Mouse (Mus musculus) hindbrain, embryonic 13.5 days (tissue): Measurements from ENCODE around the gene Sox30. TPM values are rescaled to one million over a fixed set of nuclear protein-coding genes. Genes with fewer than 3 reads are reported as not detected.
A peak's percentile ranks its signal among the peaks of the same experiment; 100 is the strongest.

Experiments used
- ATAC-seq: fragments of 200-750 bp; cut with Nextera tagmentation; 2 replicates; pipeline ENCODE4 v1.8.0; 2017; ENCODE audit warnings: moderate TSS enrichment; ENCODE audit not compliant: low FRiP score
- H3K27ac ChIP-seq: fragments of 300-500 bp; sonication (generic); 2 replicates; pipeline ENCODE4 v1.5.1; 2015; ENCODE audit warnings: inconsistent platforms, mild to moderate bottlenecking, moderate library complexity
- H3K27me3 ChIP-seq: fragments of 300-500 bp; sonication (generic); 2 replicates; pipeline ENCODE4 v1.6.1; 2015; ENCODE audit warnings: mild to moderate bottlenecking, inconsistent platforms
- H3K36me3 ChIP-seq: fragments of 300-500 bp; sonication (generic); 2 replicates; pipeline ENCODE4 v1.6.1; 2015; ENCODE audit warnings: mild to moderate bottlenecking, inconsistent platforms
- H3K4me1 ChIP-seq: fragments of 300-500 bp; sonication (generic); replicated peaks from 2 replicates; pipeline ENCODE4 v1.6.1; 2015; ENCODE audit warnings: inconsistent platforms
- H3K4me2 ChIP-seq: fragments of 300-500 bp; sonication (generic); 2 replicates; pipeline ENCODE4 v1.6.1; 2015; ENCODE audit warnings: inconsistent platforms, mild to moderate bottlenecking, moderate library complexity
- H3K4me3 ChIP-seq: fragments of 300-500 bp; sonication (generic); 2 replicates; pipeline ENCODE4 v1.5.1; 2015; ENCODE audit warnings: mild to moderate bottlenecking, inconsistent platforms
- H3K9ac ChIP-seq: fragments of 300-500 bp; sonication (generic); 2 replicates; pipeline ENCODE4 v1.6.1; 2015; ENCODE audit warnings: mild to moderate bottlenecking, inconsistent platforms
- H3K9me3 ChIP-seq: fragments of 300-500 bp; sonication (generic); 2 replicates; pipeline ENCODE4 v1.6.1; 2016; ENCODE audit warnings: inconsistent platforms
- WGBS: fragments of 180-500 bp; shearing (Covaris S2); methylation state at CpG from one replicate; pipeline ENCODE4 v1.1.7; 2015; 5-methylcytosine and 5-hydroxymethylcytosine counted together
- polyA plus RNA-seq: library from polyadenylated mRNA; unstranded; fragments of >200 nt; fragmentation: Nextera tagmentation; extraction: Ambion mirVana; gene quantifications from 2 replicates; pipeline ENCODE4 v1.2.1, GENCODE M21; 2015

Sox30 gene
- 0.10 and 0.17 TPM in 2 replicates for polyA plus RNA-seq

DNA sequence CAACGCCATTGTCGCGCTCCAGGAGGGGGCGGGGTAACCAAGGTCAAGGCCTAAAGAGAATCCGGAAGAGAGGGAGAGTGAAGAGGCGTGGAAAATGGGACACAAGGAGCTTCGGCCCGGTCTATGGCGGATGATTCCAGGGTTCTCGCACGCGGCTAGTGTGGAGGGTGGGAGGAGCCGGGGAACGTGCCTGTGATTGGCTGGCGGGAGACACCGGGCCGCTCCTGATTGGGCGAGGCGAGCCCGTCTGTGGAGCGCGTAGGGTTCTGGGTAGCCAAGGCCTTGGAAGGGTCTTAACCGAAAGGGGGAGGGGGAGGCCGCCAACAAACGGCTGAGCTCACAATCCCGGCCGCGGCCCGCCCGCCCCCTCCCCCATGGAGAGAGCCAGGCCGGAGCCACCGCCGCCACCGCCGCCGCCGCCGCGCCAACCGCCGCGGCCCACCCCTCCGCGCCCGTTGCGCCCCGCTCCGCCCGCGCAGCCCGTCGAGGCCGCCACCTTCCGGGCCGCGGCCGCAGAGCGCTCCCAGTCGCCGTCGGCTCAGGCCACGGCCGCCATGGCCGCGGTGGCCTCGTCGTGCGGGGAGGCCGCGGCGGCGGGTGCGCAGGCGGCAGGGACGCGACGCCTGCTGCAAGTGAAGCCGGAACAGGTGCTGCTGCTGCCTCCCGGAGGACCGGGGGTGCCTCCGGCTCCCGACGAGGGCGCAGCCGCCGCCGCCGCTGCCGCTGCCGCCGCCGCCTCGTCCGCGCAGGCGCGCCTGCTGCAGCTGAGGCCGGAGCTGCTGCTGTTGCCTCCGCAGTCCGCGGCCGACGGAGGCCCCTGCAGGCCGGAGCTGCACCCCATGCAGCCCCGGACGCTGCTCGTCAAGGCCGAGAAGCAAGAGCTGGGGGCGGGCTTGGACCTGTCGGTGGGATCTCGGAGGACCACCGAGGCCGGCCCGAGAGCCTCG is at the start of gene Sox30:
TSS of gene Sox30 (plus strand) at position 365 of the 947 bp plus-strand sequence.
- Histone ChIP-seq H3K4me2 (peak within 1 kb of the TSS; percentile 64), H3K9me3 (0 out of 2 replicates have a peak, but pooled peaks cover 4% of the 10 kb centered on the region), H3K9ac (peak within 1 kb of the TSS; percentile 80), H3K27ac (peak within 1 kb of the TSS; percentile 69), H3K4me3 (peak within 1 kb of the TSS; percentile 53), H3K4me1 (peaks cover 10% of the 10 kb centered on the region), H3K27me3 (no peaks in the 10 kb centered on the region), H3K36me3 (no peaks in the 10 kb centered on the region)
- WGBS: 9% methylated on average over 73 of the region's 115 CpGs
- peak; percentile 98 for ATAC-seq

DNA sequence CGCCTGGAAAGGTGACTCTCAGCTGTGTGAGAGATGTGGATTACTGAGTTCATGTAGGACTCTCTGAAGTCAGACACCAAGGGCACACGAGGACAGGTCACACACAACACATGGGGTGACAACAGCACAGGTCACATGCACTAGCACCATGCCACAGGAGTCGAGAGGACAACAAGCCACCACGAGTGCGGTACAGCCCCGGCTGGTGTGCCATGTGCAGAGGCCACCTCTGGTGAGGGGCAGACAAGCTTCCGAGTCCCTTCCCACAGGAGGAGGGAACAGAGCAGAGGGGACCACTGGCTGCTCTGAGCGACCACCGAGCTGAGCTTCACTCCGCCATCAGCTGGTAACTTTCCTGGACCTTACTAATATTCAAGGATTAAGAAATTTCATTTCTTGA is 47.3 kb upstream of the Sox30 start:
- H3K36me3 ChIP-seq: peaks cover 82% of the 10 kb centered on the region
- H3K4me3 ChIP-seq: no peak overlapping the region
- no peak overlapping the region for H3K9ac ChIP-seq
- no peak overlapping the region for H3K27ac ChIP-seq
- 93% methylated on average over 10 of the region's 10 CpGs for WGBS
- no peak for ATAC-seq
- H3K27me3 ChIP-seq: no peaks in the 10 kb centered on the region
- no peaks in the 10 kb centered on the region for H3K9me3 ChIP-seq
- no peak overlapping the region for H3K4me2 ChIP-seq
- H3K4me1 ChIP-seq: no peaks in the 10 kb centered on the region

DNA sequence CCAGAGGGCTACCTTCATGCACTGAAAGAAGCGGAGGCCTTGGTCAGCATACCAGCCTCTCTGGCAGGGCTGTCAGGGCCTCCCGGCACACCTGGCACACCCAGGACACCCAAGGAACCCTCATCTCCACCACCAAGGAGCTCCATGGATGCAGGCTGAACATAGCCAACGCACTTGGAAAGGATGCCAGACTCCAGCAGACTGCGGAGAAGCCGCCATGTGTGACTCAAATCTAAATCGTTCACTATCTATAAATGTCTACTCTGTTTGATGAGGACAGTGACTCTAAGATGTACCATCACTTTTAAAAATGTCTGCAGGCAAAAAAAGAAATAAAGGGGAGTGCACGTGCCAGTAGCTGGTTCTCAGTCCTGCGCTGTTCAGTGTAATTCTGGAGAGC is 42.6 kb upstream of the Sox30 start:
- Histone ChIP-seq H3K27me3 (no peaks in the 10 kb centered on the region), H3K36me3 (peaks cover 59% of the 10 kb centered on the region), H3K9me3 (no peaks in the 10 kb centered on the region), H3K4me2 (no peak overlapping the region), H3K4me1 (peaks cover 19% of the 10 kb centered on the region), H3K4me3 (no peak overlapping the region), H3K27ac (no peak overlapping the region), H3K9ac (no peak overlapping the region)
- ATAC-seq: no peak
- WGBS: 97% methylated on average over 8 of the region's 8 CpGs

DNA sequence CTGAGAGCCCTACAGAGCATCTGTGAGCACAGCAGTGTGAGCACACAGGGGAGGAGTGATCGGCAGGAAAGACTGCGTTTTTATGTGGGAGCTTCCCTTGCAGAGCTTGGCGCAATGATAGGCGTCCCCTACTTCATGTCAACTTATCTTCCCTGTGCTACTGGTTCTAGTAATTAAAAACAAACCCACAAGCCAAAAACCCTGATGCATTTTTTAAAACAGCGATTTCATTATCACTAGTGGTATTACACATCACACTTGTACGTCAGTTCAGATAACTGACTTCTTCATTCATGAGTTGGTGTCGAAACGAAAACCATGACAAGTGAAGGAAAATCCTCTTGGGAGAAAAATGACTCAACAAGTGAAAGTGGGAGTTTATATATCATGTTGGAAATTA is 41.2 kb upstream of the Sox30 start:
- H3K27ac ChIP-seq: no peak overlapping the region
- peaks cover 45% of the 10 kb centered on the region for H3K36me3 ChIP-seq
- ATAC-seq: no peak
- H3K27me3 ChIP-seq: no peaks in the 10 kb centered on the region
- no peak overlapping the region for H3K4me3 ChIP-seq
- no peaks in the 10 kb centered on the region for H3K9me3 ChIP-seq
- H3K9ac ChIP-seq: no peak overlapping the region
- WGBS: 89% methylated on average over 8 of the region's 8 CpGs
- no peak overlapping the region for H3K4me2 ChIP-seq
- H3K4me1 ChIP-seq: peaks cover 33% of the 10 kb centered on the region

DNA sequence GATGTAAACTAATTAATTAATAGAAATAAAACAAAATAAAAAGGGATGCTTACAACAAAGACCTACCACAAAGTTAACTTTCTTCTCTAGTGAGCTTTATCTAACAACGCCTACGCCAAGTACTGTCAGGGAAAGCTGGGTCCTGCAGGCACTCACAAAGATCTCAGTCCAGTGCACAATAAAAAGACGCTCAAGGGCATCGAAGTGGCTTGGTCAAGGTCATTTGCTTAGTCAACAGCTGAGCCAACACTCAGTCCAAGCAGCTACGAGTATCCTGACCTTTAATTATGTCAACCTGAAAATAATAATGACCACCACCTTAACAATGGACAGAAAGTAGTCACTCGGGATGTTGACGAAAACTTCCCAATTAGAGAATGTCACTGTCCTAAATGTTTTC is 37.8 kb upstream of the Sox30 start:
- ATAC-seq: no peak

DNA sequence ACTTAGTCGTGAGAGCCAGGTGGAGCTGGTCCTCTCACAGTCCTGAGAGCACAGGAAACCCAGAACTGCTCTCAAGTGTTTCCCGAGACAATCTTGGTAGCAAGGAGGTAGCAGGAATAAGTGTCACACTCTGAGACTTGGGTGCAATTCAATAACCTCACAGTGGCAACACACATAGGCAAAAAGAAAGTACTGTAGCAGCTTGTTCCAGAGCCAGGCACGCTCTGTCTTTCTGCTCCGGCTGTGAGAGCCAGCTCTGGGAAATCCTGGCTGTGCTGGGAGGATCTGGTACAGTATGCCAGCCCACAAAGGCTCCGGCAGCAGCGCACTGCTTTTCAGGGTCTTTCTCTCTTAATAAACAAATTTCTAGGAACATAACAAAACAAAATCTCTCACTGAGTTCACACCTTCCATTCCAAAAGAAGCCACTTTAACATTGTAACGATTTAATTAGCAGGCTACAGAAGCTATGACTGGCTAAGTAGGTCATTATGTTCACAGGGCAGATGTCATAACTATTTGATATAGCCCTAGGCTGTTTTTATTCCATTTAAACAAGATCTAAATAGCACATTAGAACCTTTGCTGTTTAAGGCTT is 36.9 kb upstream of the Sox30 start:
- 63% methylated on average over 7 of the region's 7 CpGs for WGBS
- Histone ChIP-seq H3K27ac (peak overlapping the region; percentile 40; the same call in 1 of the 2 replicates), H3K4me3 (peak overlapping the region; percentile 91), H3K9me3 (no peaks in the 10 kb centered on the region), H3K9ac (peak overlapping the region; percentile 94), H3K36me3 (peaks cover 12% of the 10 kb centered on the region; the same call in 1 of the 2 replicates), H3K4me2 (peak overlapping the region; percentile 75), H3K4me1 (peaks cover 33% of the 10 kb centered on the region), H3K27me3 (no peaks in the 10 kb centered on the region)
- ATAC-seq: no peak

More for the DNA sequence above, 37.8 kb upstream of the Sox30 start:
- Histone ChIP-seq H3K4me3 (no peak overlapping the region), H3K36me3 (peaks cover 13% of the 10 kb centered on the region), H3K27ac (no peak overlapping the region), H3K9me3 (no peaks in the 10 kb centered on the region), H3K4me1 (peaks cover 33% of the 10 kb centered on the region), H3K4me2 (no peak overlapping the region), H3K27me3 (no peaks in the 10 kb centered on the region), H3K9ac (no peak overlapping the region)
- 89% methylated on average over 7 of the region's 7 CpGs for WGBS

DNA sequence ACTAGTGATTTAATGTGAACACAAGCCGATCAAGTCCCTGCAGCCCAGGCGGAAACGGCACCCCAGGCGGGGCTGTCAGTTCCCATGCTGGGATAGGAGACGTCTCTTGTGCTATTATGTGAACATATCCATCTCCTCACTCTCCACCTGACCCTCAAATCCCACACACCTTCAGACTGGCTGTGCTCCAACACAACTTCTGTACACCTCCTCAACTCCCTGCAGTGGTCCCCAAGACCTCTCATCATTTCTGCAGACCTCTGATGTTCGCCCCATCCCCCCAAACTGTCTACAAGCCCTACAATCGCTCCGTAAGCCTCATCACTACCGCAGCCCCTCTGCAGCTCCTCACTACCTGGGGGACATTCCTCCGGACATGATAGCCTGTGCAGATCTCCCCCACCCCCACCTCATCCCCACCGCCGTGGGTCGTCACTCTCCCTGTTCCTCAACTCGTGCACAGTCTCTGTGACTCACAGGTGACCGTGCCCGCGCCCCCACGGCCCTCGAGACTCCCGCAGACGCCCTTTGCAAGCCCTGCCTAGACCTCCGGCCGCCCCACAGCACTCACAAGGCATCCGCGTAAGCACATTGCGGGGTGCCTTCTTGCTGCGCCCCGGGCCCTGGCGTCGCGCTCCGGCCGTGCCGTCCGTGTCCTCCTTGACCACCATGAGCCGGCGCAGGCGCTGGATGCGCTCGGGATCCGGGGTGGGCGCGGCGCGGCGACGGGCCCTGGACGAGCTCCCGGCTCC is 36.0 kb upstream of the Sox30 start:
- H3K27ac ChIP-seq: peak overlapping the region; percentile 83
- H3K36me3 ChIP-seq: peaks cover 16% of the 10 kb centered on the region
- peak overlapping the region; percentile 91 for H3K4me3 ChIP-seq
- ATAC-seq: peak; percentile 18
- no peaks in the 10 kb centered on the region for H3K27me3 ChIP-seq
- peaks cover 33% of the 10 kb centered on the region for H3K4me1 ChIP-seq
- H3K9me3 ChIP-seq: no peaks in the 10 kb centered on the region
- H3K4me2 ChIP-seq: peak overlapping the region; percentile 75
- H3K9ac ChIP-seq: peak overlapping the region; percentile 94
- under 1% methylated on average over 49 of the region's 49 CpGs for WGBS

DNA sequence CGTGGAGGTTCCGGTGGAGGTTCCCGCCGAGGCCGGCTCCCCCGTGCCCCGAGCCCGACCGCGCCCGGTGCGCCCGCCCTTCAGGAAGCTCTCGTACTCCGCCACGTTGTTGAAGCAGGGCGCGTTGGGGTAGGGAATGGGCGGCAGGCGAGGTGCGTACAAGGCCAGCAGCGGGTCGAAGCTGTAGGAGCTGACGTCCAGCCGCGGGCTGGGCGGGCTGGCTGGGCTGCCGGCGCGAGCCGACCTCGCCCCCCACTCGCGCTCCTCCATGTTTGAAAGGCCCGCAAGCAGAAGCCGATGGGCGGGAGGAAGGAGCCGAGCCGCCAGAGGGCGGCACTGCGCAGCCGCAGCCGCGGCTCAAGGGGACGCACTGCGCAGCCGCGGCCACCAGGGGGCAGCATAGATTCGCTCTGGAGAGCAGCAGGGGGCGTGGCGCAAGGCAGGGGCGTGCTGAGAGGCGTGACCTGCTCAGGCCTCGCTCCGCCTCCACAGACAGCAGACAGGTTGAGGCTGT is 35.4 kb upstream of the Sox30 start, which contains the start of gene Lsm11:
TSS of gene Lsm11 (minus strand) at position 293 of the 514 bp plus-strand sequence.
- peak within 1 kb of the TSS; percentile 83 for H3K27ac ChIP-seq
- peaks cover 18% of the 10 kb centered on the region for H3K36me3 ChIP-seq
- H3K9me3 ChIP-seq: no peaks in the 10 kb centered on the region
- peak within 1 kb of the TSS; percentile 91 for H3K4me3 ChIP-seq
- H3K4me1 ChIP-seq: peaks cover 33% of the 10 kb centered on the region
- no peaks in the 10 kb centered on the region for H3K27me3 ChIP-seq
- peak; percentile 87 for ATAC-seq
- under 1% methylated on average over 55 of the region's 55 CpGs for WGBS
- peak within 1 kb of the TSS; percentile 75 for H3K4me2 ChIP-seq
- H3K9ac ChIP-seq: peak within 1 kb of the TSS; percentile 94

DNA sequence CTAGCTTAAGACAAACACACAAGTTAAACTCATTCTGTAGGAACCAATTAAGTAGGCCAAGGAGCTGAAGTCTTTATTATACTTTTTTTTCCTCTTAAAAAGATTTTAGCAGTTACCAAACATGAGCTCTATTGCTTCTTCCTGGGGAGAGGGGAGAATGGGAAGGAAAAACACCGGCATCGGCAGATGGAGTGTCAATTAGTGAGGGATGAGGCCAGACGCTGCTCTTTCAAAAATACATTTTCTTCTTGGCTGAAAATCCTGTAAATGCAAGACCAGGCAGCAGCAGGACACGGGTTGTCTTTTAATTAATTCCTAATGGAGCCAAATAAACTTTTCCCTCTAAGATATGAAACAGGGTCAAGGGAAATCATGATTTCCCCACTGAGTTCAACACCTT is 33.3 kb upstream of the Sox30 start:
- no peak for ATAC-seq
- 90% methylated on average over 4 of the region's 4 CpGs for WGBS
- Histone ChIP-seq H3K4me1 (peaks cover 20% of the 10 kb centered on the region), H3K27ac (no peak overlapping the region), H3K4me2 (no peak overlapping the region), H3K9ac (no peak overlapping the region), H3K9me3 (no peaks in the 10 kb centered on the region), H3K36me3 (peaks cover 29% of the 10 kb centered on the region), H3K4me3 (no peak overlapping the region), H3K27me3 (no peaks in the 10 kb centered on the region)

DNA sequence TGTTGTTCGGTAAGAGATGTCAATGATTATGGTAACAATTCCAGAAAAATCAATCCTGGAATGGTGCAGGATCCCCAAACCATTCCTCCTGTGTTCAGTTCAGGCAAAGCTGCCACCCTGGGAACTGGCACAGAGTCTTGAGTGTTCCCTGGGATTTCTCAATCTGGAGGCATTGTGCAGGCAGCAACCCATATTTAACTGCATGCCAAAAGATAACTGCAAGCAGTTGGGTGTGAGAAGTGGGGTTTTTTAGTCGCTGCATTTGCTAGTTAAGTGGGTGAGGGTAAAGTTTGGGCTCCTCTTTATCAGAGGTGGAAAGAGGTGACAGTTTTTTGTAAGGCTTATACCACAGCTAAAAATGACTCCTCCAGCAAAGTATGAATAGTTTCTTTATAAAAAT is 32.6 kb upstream of the Sox30 start:
- Histone ChIP-seq H3K27me3 (no peaks in the 10 kb centered on the region), H3K36me3 (peaks cover 34% of the 10 kb centered on the region), H3K4me2 (no peak overlapping the region), H3K9me3 (no peaks in the 10 kb centered on the region), H3K27ac (no peak overlapping the region), H3K4me3 (no peak overlapping the region), H3K4me1 (peaks cover 14% of the 10 kb centered on the region), H3K9ac (no peak overlapping the region)
- WGBS: 87% methylated on average over 2 of the region's 2 CpGs
- no peak for ATAC-seq

DNA sequence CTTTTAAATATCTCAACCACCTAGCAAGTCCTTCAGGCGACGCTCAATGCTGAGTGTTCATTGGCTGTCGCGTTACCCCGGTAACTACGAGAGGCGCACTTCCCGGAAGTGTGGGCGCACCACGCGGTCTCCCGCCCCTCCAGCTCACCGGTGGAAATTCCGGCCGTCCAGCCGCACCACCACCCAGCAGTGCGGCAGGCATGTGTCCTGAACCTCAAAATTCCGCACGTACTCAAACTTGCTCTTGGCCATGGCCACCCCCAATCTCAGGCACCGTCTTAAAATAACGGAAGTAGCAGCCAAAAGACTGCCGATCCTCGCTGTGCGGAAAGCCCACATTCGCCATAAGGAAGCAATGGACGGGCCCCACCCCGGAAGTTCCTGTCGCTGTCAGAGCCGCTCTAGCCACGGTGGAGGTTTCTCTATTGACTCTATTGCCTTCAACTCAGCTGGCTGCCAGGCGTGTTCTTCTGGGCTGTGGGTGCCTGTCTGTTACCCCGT is 24.9 kb upstream of the Sox30 start, which contains the start of gene Thg1l:
TSS of gene Thg1l (minus strand) at position 368 of the 501 bp plus-strand sequence.
- H3K4me2 ChIP-seq: peak within 1 kb of the TSS; percentile 56
- under 1% methylated on average over 32 of the region's 32 CpGs for WGBS
- peak within 1 kb of the TSS; percentile 65 for H3K9ac ChIP-seq
- H3K36me3 ChIP-seq: peaks cover 20% of the 10 kb centered on the region
- H3K4me3 ChIP-seq: peak within 1 kb of the TSS; percentile 53
- peak; percentile 99 for ATAC-seq
- H3K27me3 ChIP-seq: no peaks in the 10 kb centered on the region
- H3K9me3 ChIP-seq: no peaks in the 10 kb centered on the region
- peak within 1 kb of the TSS; percentile 82 for H3K27ac ChIP-seq
- peaks cover 5% of the 10 kb centered on the region for H3K4me1 ChIP-seq
